Mouse (Mus musculus): ENCODE measurements at regions not wholly inside any gene's neighbourhood (a gene's known extent, or its start where the extent isn't known, plus 50 kb on each side); places are given as distances from the start of the nearest gene placed in this dataset.
"Not testable (repeated sequence)": the region's sequence is repeated elsewhere in the genome, so short reads cannot be mapped to it uniquely, and the experiment has no call there.

- no peak for DNase-seq (ENCODE audit: low read depth)
These were observed 83.8 kb downstream of the Fam174a start for GRCm38 (mm10) chr1:95397188-95397587.

- peak; percentile 36 for DNase-seq (ENCODE audit: low read depth)
These were observed 86.3 kb downstream of the Fam174a start for GRCm38 (mm10) chr1:95399764-95400163.

DNA sequence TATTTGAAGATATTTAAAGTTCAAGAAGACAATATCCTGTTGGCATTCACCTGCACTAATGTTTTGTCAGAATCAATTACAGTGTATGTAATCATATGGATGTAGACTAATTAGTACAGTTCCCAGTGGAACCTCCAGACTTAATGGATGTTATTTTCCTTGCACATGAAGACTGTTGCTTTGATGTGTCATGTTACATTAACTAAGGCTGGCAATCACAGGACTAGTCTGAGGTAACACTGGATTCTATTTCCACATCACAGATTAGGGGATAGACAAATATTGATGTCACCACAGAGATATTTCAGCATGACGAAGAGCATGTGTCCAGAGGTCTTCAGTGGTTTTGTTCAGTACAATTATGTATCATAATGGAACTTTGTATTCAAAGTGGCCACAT lies 108.8 kb downstream of the Fam174a start:
- no peak for DNase-seq (ENCODE audit: low read depth)

DNA sequence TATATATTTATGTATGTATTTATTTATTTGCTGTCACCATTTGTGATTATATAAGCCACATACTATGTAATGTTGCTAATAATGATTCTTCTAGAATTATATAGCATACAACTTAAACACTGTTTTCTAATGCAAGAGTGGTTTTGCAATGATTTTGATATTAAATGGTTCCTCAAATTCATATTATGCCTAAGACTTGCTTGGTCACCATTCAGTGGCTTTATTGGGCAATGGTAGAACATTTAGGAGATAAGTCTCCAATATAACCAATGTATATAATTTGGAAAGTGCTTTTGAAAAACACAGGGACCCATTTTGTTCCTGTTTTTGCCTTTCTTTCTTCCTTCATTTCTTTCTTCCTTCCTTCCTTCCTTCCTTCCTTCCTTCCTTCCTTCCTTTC lies 112.0 kb downstream of the Fam174a start:
- DNase-seq (ENCODE audit: low read depth), result no peak

GRCm38 (mm10) chr1:95437155-95437554 lies 123.7 kb downstream of the Fam174a start:
- DNase-seq (ENCODE audit: low read depth), result no peak

- no peak for DNase-seq (ENCODE audit: low read depth)
These were observed 132.1 kb downstream of the Fam174a start for GRCm38 (mm10) chr1:95445541-95445940.

DNA sequence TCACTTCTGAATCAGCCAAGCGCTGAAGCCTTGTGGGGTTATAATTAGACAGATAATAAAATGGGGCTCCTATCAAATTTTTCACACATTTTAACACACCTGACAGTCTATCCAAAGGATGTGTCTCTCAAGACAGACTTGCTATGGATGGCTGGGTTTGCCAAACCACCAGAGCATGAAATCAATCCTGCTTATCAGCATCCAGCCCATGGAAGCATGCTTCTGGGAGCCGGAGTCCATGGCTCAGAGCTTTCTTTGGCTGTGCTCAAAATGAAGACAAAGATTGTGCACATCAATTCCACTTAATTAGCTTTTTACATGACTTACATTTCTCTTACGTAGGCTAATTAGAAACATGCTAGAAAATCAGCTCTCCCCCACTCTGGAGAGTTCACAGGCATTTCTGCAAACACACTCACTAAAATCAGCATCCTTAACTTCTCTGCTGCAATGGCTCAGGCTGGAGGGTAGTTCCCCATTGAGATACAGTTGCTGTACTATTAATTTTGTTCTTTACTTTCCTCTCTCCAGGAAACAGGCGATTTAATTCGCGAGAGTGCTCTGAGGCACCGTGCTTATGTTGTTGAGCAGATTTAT lies 135.6 kb downstream of the Fam174a start:
- DNase-seq (ENCODE audit: low read depth), result no peak

DNA sequence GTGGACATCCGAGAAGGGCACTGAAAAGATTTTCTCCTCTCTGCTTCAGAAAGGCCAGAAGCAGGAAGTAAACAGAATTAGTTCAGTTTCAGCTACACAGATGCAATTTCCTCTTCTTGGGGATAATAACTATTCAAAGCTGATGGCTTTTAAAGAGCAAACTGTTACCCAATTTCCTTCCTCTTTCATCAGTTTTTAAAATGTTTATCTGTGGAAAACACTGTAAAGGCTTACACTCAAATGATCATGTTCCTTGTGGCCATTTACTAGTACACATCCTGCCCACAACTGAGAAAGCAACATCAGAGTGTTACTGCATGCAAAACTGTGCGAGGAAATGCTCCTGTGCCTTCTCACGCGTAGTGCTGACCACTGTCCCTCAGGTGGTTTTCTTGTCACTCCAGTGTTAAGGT lies 137.5 kb downstream of the Fam174a start:
- no peak for DNase-seq (ENCODE audit: low read depth)

- peak; percentile 27 for DNase-seq (ENCODE audit: low read depth)
These were observed 138.3 kb downstream of the Fam174a start for GRCm38 (mm10) chr1:95451755-95452154.

GRCm38 (mm10) chr1:95454246-95454645 lies 140.8 kb downstream of the Fam174a start:
- DNase-seq (ENCODE audit: low read depth), result no peak

- DNase-seq (ENCODE audit: low read depth), result no peak
These were observed 145.9 kb downstream of the Fam174a start for GRCm38 (mm10) chr1:95459355-95459754.

GRCm38 (mm10) chr1:95468095-95468494 lies 154.7 kb downstream of the Fam174a start:
- no peak for DNase-seq (ENCODE audit: low read depth)

- DNase-seq (ENCODE audit: low read depth), result no peak
These were observed 155.3 kb downstream of the Fam174a start for GRCm38 (mm10) chr1:95468772-95469171.

- no peak for DNase-seq (ENCODE audit: low read depth)
These were observed 157.1 kb downstream of the Fam174a start for GRCm38 (mm10) chr1:95470491-95470890.

GRCm38 (mm10) chr1:95493004-95493403 lies 174.4 kb downstream of the St8sia4 start:
- DNase-seq (ENCODE audit: low read depth), result no peak

GRCm38 (mm10) chr1:95500671-95501070 lies 166.7 kb downstream of the St8sia4 start:
- DNase-seq (ENCODE audit: low read depth), result not testable (repeated sequence)

DNA sequence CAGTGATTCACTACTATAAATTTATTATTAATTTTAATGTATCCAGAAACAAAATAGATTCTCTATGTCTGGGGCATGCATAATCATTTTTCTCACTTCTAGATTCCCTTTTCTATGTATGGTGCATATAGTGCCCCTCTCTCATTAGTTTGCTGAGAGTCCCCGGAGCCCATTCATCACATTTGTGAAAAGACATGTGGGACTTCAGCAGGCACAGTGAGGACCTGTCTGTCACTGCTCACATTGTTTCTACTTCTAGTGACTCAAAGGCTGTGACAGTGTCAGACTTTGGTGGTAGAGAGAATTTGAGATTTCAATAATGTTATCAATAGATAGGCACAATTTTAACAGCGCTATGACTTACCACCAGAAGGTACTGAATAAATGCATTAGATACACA lies 158.7 kb downstream of the St8sia4 start:
- no peak for DNase-seq (ENCODE audit: low read depth)

- DNase-seq (ENCODE audit: low read depth), result no peak
These were observed 138.6 kb downstream of the St8sia4 start for GRCm38 (mm10) chr1:95528726-95529125.

DNA sequence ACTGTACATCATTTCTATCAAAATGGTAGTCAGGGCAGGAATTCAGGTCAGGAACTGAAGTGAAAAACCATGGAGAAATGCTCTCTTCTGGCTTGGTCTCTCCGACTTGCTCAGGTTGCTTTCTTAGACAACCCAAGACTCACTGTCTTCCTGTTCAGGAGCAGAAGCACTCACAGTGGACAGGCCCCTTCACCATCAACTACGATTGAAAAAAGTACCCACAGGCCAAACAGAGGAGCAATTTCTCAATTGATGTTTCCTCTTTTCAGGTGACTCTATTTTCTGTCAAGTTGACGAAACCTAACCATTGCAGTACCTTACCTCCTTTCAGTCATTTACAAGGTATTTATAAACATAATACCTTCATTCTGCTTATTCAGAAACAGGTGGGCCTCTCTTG lies 136.4 kb downstream of the St8sia4 start:
- DNase-seq (ENCODE audit: low read depth), result no peak

All from fibroblast of lung, adult 2 months (primary cell).